ENCODE assay signal across 19 mouse cellular contexts in genomic region chr4:120332405-120332933, GRCm38 (mm10). TPM values are rescaled to one million over a fixed set of nuclear protein-coding genes. Genes with fewer than 3 reads are reported as not detected.
DNase-seq lines count a peak whose midpoint lies in the region; ATAC-seq lines count a peak whose summit lies in the region.
"Had no signal": no experiment of that assay in that cellular context is flagged by ENCODE, and none has a peak within 500 bp of the region (broad histone marks: within the 10 kb centered on the region; RNA-seq: fewer than 3 reads in every experiment).

No protein-coding gene starts in this region.

- 37% methylated on average over 7 of the region's 7 CpGs for WGBS in hindbrain, embryonic 11.5 days
- whole genome bisulfite sequencing in hindbrain, embryonic 10.5 days = 47% methylated on average over 7 of the region's 7 CpGs
- 12% methylated on average over 7 of the region's 7 CpGs for WGBS in forebrain, embryonic 15.5 days
- WGBS in hindbrain, embryonic 15.5 days = 23% methylated on average over 7 of the region's 7 CpGs
- 14% methylated on average over 7 of the region's 7 CpGs for WGBS in midbrain, embryonic 15.5 days
- WGBS in kidney, embryonic 14.5 days = 60% methylated on average over 7 of the region's 7 CpGs

- no peak overlapping the region for H3K9ac ChIP-seq in hindbrain, embryonic 11.5 days (ENCODE audit: low read depth, low read length)
- no peak overlapping the region for H3K9ac ChIP-seq in forebrain, embryonic 15.5 days (replicated peaks)
- H3K9ac ChIP-seq in hindbrain, embryonic 15.5 days = no peak overlapping the region
- no peak overlapping the region for H3K9ac ChIP-seq in midbrain, embryonic 15.5 days
- H3K9ac ChIP-seq in kidney, embryonic 14.5 days (ENCODE audit: low read depth, low read length) = no peak overlapping the region
- H3K9ac ChIP-seq: heart, embryonic 15.5 days; lung, embryonic 14.5 days; stomach, embryonic 15.5 days had no signal

- H3K27me3 ChIP-seq in hindbrain, embryonic 11.5 days (ENCODE audit: control insufficient read depth, insufficient read depth, low read length) = no peaks in the 10 kb centered on the region
- peaks cover 6% of the 10 kb centered on the region for H3K27me3 ChIP-seq in hindbrain, embryonic 10.5 days (ENCODE audit: insufficient read depth, poor library complexity, severe bottlenecking)
- H3K27me3 ChIP-seq in forebrain, embryonic 15.5 days = no peaks in the 10 kb centered on the region
- no peaks in the 10 kb centered on the region for H3K27me3 ChIP-seq in hindbrain, embryonic 15.5 days
- no peaks in the 10 kb centered on the region for H3K27me3 ChIP-seq in midbrain, embryonic 15.5 days (replicated peaks)
- no peaks in the 10 kb centered on the region for H3K27me3 ChIP-seq in kidney, embryonic 14.5 days (ENCODE audit: control insufficient read depth, insufficient read depth, low read length)
- H3K27me3 ChIP-seq: stomach, embryonic 15.5 days had no signal

- H3K4me2 ChIP-seq in hindbrain, embryonic 11.5 days (replicated peaks; ENCODE audit: low read depth, low read length) = no peak overlapping the region
- H3K4me2 ChIP-seq in forebrain, embryonic 15.5 days (replicated peaks) = 0 out of 2 replicates have a peak overlapping the region, but pooled peaks have one; percentile 4
- peak overlapping the region; percentile 23 for H3K4me2 ChIP-seq in hindbrain, embryonic 15.5 days
- H3K4me2 ChIP-seq in midbrain, embryonic 15.5 days = no peak overlapping the region
- H3K4me2 ChIP-seq in kidney, embryonic 14.5 days (replicated peaks; ENCODE audit: low read depth, low read length) = no peak overlapping the region
- H3K4me2 ChIP-seq: heart, embryonic 15.5 days; liver, embryonic 11.5 days; lung, embryonic 14.5 days; stomach, embryonic 15.5 days had no signal

- no peaks in the 10 kb centered on the region for H3K9me3 ChIP-seq in hindbrain, embryonic 11.5 days (ENCODE audit: control insufficient read depth, low read length)
- H3K9me3 ChIP-seq in hindbrain, embryonic 10.5 days = no peaks in the 10 kb centered on the region
- H3K9me3 ChIP-seq in forebrain, embryonic 15.5 days = no peaks in the 10 kb centered on the region
- no peaks in the 10 kb centered on the region for H3K9me3 ChIP-seq in hindbrain, embryonic 15.5 days
- no peaks in the 10 kb centered on the region for H3K9me3 ChIP-seq in midbrain, embryonic 15.5 days
- no peaks in the 10 kb centered on the region for H3K9me3 ChIP-seq in kidney, embryonic 14.5 days (ENCODE audit: control insufficient read depth, low read length)
- H3K9me3 ChIP-seq: heart, embryonic 15.5 days; limb, embryonic 10.5 days; stomach, embryonic 15.5 days had no signal

- no peak overlapping the region for H3K27ac ChIP-seq in hindbrain, embryonic 11.5 days (ENCODE audit: low read depth, low read length)
- H3K27ac ChIP-seq in hindbrain, embryonic 10.5 days = no peak overlapping the region
- peak overlapping the region; percentile 83 for H3K27ac ChIP-seq in forebrain, embryonic 15.5 days (replicated peaks)
- H3K27ac ChIP-seq in hindbrain, embryonic 15.5 days (replicated peaks) = peak overlapping the region; percentile 76
- H3K27ac ChIP-seq in midbrain, embryonic 15.5 days = peak overlapping the region; percentile 73
- no peak overlapping the region for H3K27ac ChIP-seq in kidney, embryonic 14.5 days (ENCODE audit: low read depth, low read length)
- H3K27ac ChIP-seq: heart, embryonic 15.5 days; limb, embryonic 10.5 days; stomach, embryonic 15.5 days had no signal

- no peak overlapping the region for H3K4me3 ChIP-seq in hindbrain, embryonic 11.5 days (ENCODE audit: low read depth, low read length)
- H3K4me3 ChIP-seq in hindbrain, embryonic 10.5 days = no peak overlapping the region
- H3K4me3 ChIP-seq in forebrain, embryonic 15.5 days = no peak overlapping the region
- no peak overlapping the region for H3K4me3 ChIP-seq in hindbrain, embryonic 15.5 days
- H3K4me3 ChIP-seq in midbrain, embryonic 15.5 days = no peak overlapping the region
- H3K4me3 ChIP-seq in kidney, embryonic 14.5 days (ENCODE audit: low read length) = no peak overlapping the region
- H3K4me3 ChIP-seq: heart, embryonic 15.5 days; limb, embryonic 10.5 days; stomach, embryonic 15.5 days had no signal

- peaks cover 2% of the 10 kb centered on the region; the same call in 1 of the 2 replicates for H3K4me1 ChIP-seq in hindbrain, embryonic 11.5 days (replicated peaks; ENCODE audit: control insufficient read depth, insufficient read depth, low read length)
- peaks cover 14% of the 10 kb centered on the region for H3K4me1 ChIP-seq in hindbrain, embryonic 10.5 days (replicated peaks)
- peaks cover 21% of the 10 kb centered on the region for H3K4me1 ChIP-seq in forebrain, embryonic 15.5 days
- H3K4me1 ChIP-seq in hindbrain, embryonic 15.5 days (replicated peaks) = peaks cover 20% of the 10 kb centered on the region
- peaks cover 19% of the 10 kb centered on the region for H3K4me1 ChIP-seq in midbrain, embryonic 15.5 days
- H3K4me1 ChIP-seq in kidney, embryonic 14.5 days (ENCODE audit: control insufficient read depth, insufficient read depth, low read length) = no peaks in the 10 kb centered on the region
- H3K4me1 ChIP-seq: heart, embryonic 15.5 days; limb, embryonic 10.5 days; stomach, embryonic 15.5 days had no signal

- no peak for ATAC-seq in hindbrain, embryonic 11.5 days (ENCODE audit: low FRiP score)
- ATAC-seq in forebrain, embryonic 15.5 days (replicated peaks) = peak; percentile 85
- peak; percentile 68; the same call in 1 of the 2 replicates for ATAC-seq in hindbrain, embryonic 15.5 days (ENCODE audit: low FRiP score, low read depth)
- peak; percentile 86 for ATAC-seq in midbrain, embryonic 15.5 days (replicated peaks)
- no peak for ATAC-seq in kidney, embryonic 14.5 days (ENCODE audit: low FRiP score, low TSS enrichment)

- DNase-seq in hindbrain, embryonic 11.5 days (ENCODE audit: low spot score) = peak; percentile 9
- no peak for DNase-seq in hindbrain, embryonic 10.5 days (ENCODE audit: low spot score)
- DNase-seq in right cerebral cortex, adult 2 months (ENCODE audit: low spot score in 2 of 2) = no peak
- no peak for DNase-seq in c-Kit-positive CD71-positive TER-119-positive erythroid progenitor cells, embryonic 14.5 days (ENCODE audit: low spot score)
- DNase-seq: adrenal gland, postnatal 10 days; cerebellum, adult 9-11 months; heart, adult 18-20 months; lung, embryonic 14.5 days; lung, postnatal 4 days; right cerebral cortex, adult 18-20 months; thymus, postnatal 25 days had no signal

- H3K36me3 ChIP-seq in hindbrain, embryonic 11.5 days (ENCODE audit: control insufficient read depth, insufficient read depth, low read length) = no peaks in the 10 kb centered on the region
- H3K36me3 ChIP-seq in hindbrain, embryonic 10.5 days = no peaks in the 10 kb centered on the region
- no peaks in the 10 kb centered on the region for H3K36me3 ChIP-seq in forebrain, embryonic 15.5 days
- H3K36me3 ChIP-seq in hindbrain, embryonic 15.5 days = no peaks in the 10 kb centered on the region
- no peaks in the 10 kb centered on the region for H3K36me3 ChIP-seq in midbrain, embryonic 15.5 days (replicated peaks)
- H3K36me3 ChIP-seq in kidney, embryonic 14.5 days (ENCODE audit: control insufficient read depth, insufficient read depth, low read length) = no peaks in the 10 kb centered on the region
- H3K36me3 ChIP-seq: heart, embryonic 15.5 days; limb, embryonic 10.5 days; stomach, embryonic 15.5 days had no signal

RNA-seq across cellular contexts. Expression of gene Foxo6, which starts 45.3 kb away (rescaled TPM):
- 0.20 and 0.39 TPM in 2 replicates for polyA plus RNA-seq in hindbrain, embryonic 11.5 days (2014; fragmentation: Nextera tagmentation; extraction: Ambion mirVana)
- polyA plus RNA-seq in hindbrain, embryonic 10.5 days (2016; fragmentation: Nextera tagmentation; extraction: Ambion mirVana) = 0.20 and 0.25 TPM in 2 replicates
- 4.4 and 5.3 TPM in 2 replicates for polyA plus RNA-seq in forebrain, embryonic 15.5 days (2015; fragmentation: Nextera tagmentation; extraction: Ambion mirVana)
- 1.0 and 1.3 TPM in 2 replicates for polyA plus RNA-seq in hindbrain, embryonic 15.5 days (2015; fragmentation: Nextera tagmentation; extraction: Ambion mirVana)
- 1.2 and 1.3 TPM in 2 replicates for polyA plus RNA-seq in midbrain, embryonic 15.5 days (2015; fragmentation: Nextera tagmentation; extraction: Ambion mirVana)
- 0.15 and 0.23 TPM in 2 replicates for polyA plus RNA-seq in kidney, embryonic 14.5 days (2014; fragmentation: Nextera tagmentation; extraction: Ambion mirVana)
- polyA plus RNA-seq: limb, embryonic 10.5 days had no signal

Comparison
In these comparisons a context has a peak if more than half of its experiments do, and no peak if none do; other contexts are left out.
1. ATAC-seq: peak in forebrain, embryonic 15.5 days (single experiment), hindbrain, embryonic 15.5 days (single experiment) and midbrain, embryonic 15.5 days (single experiment); none in hindbrain, embryonic 11.5 days (single experiment) and kidney, embryonic 14.5 days (single experiment).
2. H3K27ac ChIP-seq: peak in forebrain, embryonic 15.5 days (single experiment), hindbrain, embryonic 15.5 days (single experiment) and midbrain, embryonic 15.5 days (single experiment); none in hindbrain, embryonic 11.5 days (single experiment), hindbrain, embryonic 10.5 days (single experiment) and kidney, embryonic 14.5 days (single experiment).
3. H3K4me2 ChIP-seq: peak in forebrain, embryonic 15.5 days (single experiment) and hindbrain, embryonic 15.5 days (single experiment); none in hindbrain, embryonic 11.5 days (single experiment), midbrain, embryonic 15.5 days (single experiment) and kidney, embryonic 14.5 days (single experiment).